Mouse (Mus musculus): ENCODE measurements around the gene Fam240b. TPM values are rescaled to one million over a fixed set of nuclear protein-coding genes. Genes with fewer than 3 reads are reported as not detected.
"Not testable (repeated sequence)": the region's sequence is repeated elsewhere in the genome, so short reads cannot be mapped to it uniquely, and the experiment has no call there.

The Fam240b gene
- polyA plus RNA-seq, 1 experiment from 2014 or later, result not detected

GRCm38 (mm10) chr13:64479960-64480359 lies 17.6 kb downstream of the Fam240b start:
- no peak overlapping the region for H3K4me2 ChIP-seq (ENCODE audit: low read depth, low read length)
- 45% methylated on average over 3 of the region's 3 CpGs for WGBS
- H3K36me3 ChIP-seq (ENCODE audit: control insufficient read depth, insufficient read depth, low read length), result no peaks in the 10 kb centered on the region
- no peak for ATAC-seq (ENCODE audit: low read depth)
- H3K27ac ChIP-seq (ENCODE audit: low read length), result no peak overlapping the region
- H3K9me3 ChIP-seq (ENCODE audit: control insufficient read depth, low read length), result no peaks in the 10 kb centered on the region
- no peak overlapping the region for H3K9ac ChIP-seq (ENCODE audit: low read length)
- H3K27me3 ChIP-seq (ENCODE audit: control insufficient read depth, insufficient read depth, low read depth, low read length), result no peaks in the 10 kb centered on the region
- no peak overlapping the region for H3K4me3 ChIP-seq (ENCODE audit: low read length)
- no peaks in the 10 kb centered on the region for H3K4me1 ChIP-seq (replicated peaks; ENCODE audit: control insufficient read depth, insufficient read depth, low read length)

- Histone ChIP-seq H3K4me3 (ENCODE audit: low read length) (no peak overlapping the region), H3K27ac (ENCODE audit: low read length) (no peak overlapping the region), H3K4me1 (replicated peaks; ENCODE audit: control insufficient read depth, insufficient read depth, low read length) (no peaks in the 10 kb centered on the region), H3K9ac (ENCODE audit: low read length) (no peak overlapping the region), H3K9me3 (ENCODE audit: control insufficient read depth, low read length) (no peaks in the 10 kb centered on the region), H3K4me2 (ENCODE audit: low read depth, low read length) (no peak overlapping the region), H3K36me3 (ENCODE audit: control insufficient read depth, insufficient read depth, low read length) (no peaks in the 10 kb centered on the region), H3K27me3 (ENCODE audit: control insufficient read depth, insufficient read depth, low read depth, low read length) (no peaks in the 10 kb centered on the region)
- WGBS, result 59% methylated on average over 4 of the region's 4 CpGs
- ATAC-seq (ENCODE audit: low read depth), result no peak
These were observed 19.6 kb downstream of the Fam240b start for GRCm38 (mm10) chr13:64477968-64478367.

GRCm38 (mm10) chr13:64467886-64468285 lies 29.7 kb downstream of the Fam240b start:
- 54% methylated on average over 6 of the region's 6 CpGs for WGBS
- ATAC-seq (ENCODE audit: low read depth), result no peak

GRCm38 (mm10) chr13:64465166-64465565 lies 32.4 kb downstream of the Fam240b start:
- 64% methylated on average over 9 of the region's 9 CpGs for WGBS
- Histone ChIP-seq H3K27ac (ENCODE audit: low read length) (no peak overlapping the region), H3K4me2 (ENCODE audit: low read depth, low read length) (no peak overlapping the region), H3K9ac (ENCODE audit: low read length) (no peak overlapping the region), H3K4me1 (replicated peaks; ENCODE audit: control insufficient read depth, insufficient read depth, low read length) (no peaks in the 10 kb centered on the region), H3K36me3 (ENCODE audit: control insufficient read depth, insufficient read depth, low read length) (no peaks in the 10 kb centered on the region), H3K4me3 (ENCODE audit: low read length) (no peak overlapping the region), H3K27me3 (ENCODE audit: control insufficient read depth, insufficient read depth, low read depth, low read length) (no peaks in the 10 kb centered on the region), H3K9me3 (ENCODE audit: control insufficient read depth, low read length) (no peaks in the 10 kb centered on the region)
- no peak for ATAC-seq (ENCODE audit: low read depth)

More at GRCm38 (mm10) chr13:64467886-64468285, 29.7 kb downstream of the Fam240b start:
- no peak overlapping the region for H3K4me2 ChIP-seq (ENCODE audit: low read depth, low read length)
- H3K9me3 ChIP-seq (ENCODE audit: control insufficient read depth, low read length), result no peaks in the 10 kb centered on the region
- H3K4me1 ChIP-seq (replicated peaks; ENCODE audit: control insufficient read depth, insufficient read depth, low read length), result no peaks in the 10 kb centered on the region
- H3K4me3 ChIP-seq (ENCODE audit: low read length), result no peak overlapping the region
- H3K9ac ChIP-seq (ENCODE audit: low read length), result no peak overlapping the region
- no peaks in the 10 kb centered on the region for H3K36me3 ChIP-seq (ENCODE audit: control insufficient read depth, insufficient read depth, low read length)
- no peaks in the 10 kb centered on the region for H3K27me3 ChIP-seq (ENCODE audit: control insufficient read depth, insufficient read depth, low read depth, low read length)
- no peak overlapping the region for H3K27ac ChIP-seq (ENCODE audit: low read length)

- H3K27ac ChIP-seq (ENCODE audit: low read length), result no peak overlapping the region
- H3K4me3 ChIP-seq (ENCODE audit: low read length), result no peak overlapping the region
- no peaks in the 10 kb centered on the region for H3K36me3 ChIP-seq (ENCODE audit: control insufficient read depth, insufficient read depth, low read length)
- no peaks in the 10 kb centered on the region for H3K27me3 ChIP-seq (ENCODE audit: control insufficient read depth, insufficient read depth, low read depth, low read length)
- H3K4me2 ChIP-seq (ENCODE audit: low read depth, low read length), result no peak overlapping the region
- no peak overlapping the region for H3K9ac ChIP-seq (ENCODE audit: low read length)
- peak; percentile 64 for ATAC-seq (ENCODE audit: low read depth)
- H3K9me3 ChIP-seq (ENCODE audit: control insufficient read depth, low read length), result no peaks in the 10 kb centered on the region
- WGBS, result 66% methylated on average over 2 of the region's 2 CpGs
- H3K4me1 ChIP-seq (replicated peaks; ENCODE audit: control insufficient read depth, insufficient read depth, low read length), result no peaks in the 10 kb centered on the region
These were observed 35.0 kb downstream of the Fam240b start for GRCm38 (mm10) chr13:64462581-64462980.

GRCm38 (mm10) chr13:64458181-64458580 lies 39.4 kb downstream of the Fam240b start:
- Histone ChIP-seq H3K4me3 (ENCODE audit: low read length) (no peak overlapping the region), H3K9me3 (ENCODE audit: control insufficient read depth, low read length) (no peaks in the 10 kb centered on the region), H3K27me3 (ENCODE audit: control insufficient read depth, insufficient read depth, low read depth, low read length) (no peaks in the 10 kb centered on the region), H3K36me3 (ENCODE audit: control insufficient read depth, insufficient read depth, low read length) (no peaks in the 10 kb centered on the region), H3K4me1 (replicated peaks; ENCODE audit: control insufficient read depth, insufficient read depth, low read length) (no peaks in the 10 kb centered on the region), H3K9ac (ENCODE audit: low read length) (no peak overlapping the region), H3K27ac (ENCODE audit: low read length) (no peak overlapping the region), H3K4me2 (ENCODE audit: low read depth, low read length) (no peak overlapping the region)
- WGBS, result 86% methylated on average over 14 of the region's 14 CpGs
- no peak for ATAC-seq (ENCODE audit: low read depth)

GRCm38 (mm10) chr13:64457225-64457978 lies 40.2 kb downstream of the Fam240b start:
- H3K9me3 ChIP-seq (ENCODE audit: control insufficient read depth, low read length); ATAC-seq (ENCODE audit: low read depth): not testable (repeated sequence)
- WGBS, result 87% methylated on average over 19 of the region's 19 CpGs

GRCm38 (mm10) chr13:64450001-64450794 lies 47.4 kb downstream of the Fam240b start:
- WGBS, result 63% methylated on average over 7 of the region's 7 CpGs
- H3K4me3 ChIP-seq (ENCODE audit: low read length), result no peak overlapping the region

More at GRCm38 (mm10) chr13:64457225-64457978, 40.2 kb downstream of the Fam240b start:
- H3K9ac ChIP-seq (ENCODE audit: low read length); H3K27me3 ChIP-seq (ENCODE audit: control insufficient read depth, insufficient read depth, low read depth, low read length); H3K36me3 ChIP-seq (ENCODE audit: control insufficient read depth, insufficient read depth, low read length); H3K27ac ChIP-seq (ENCODE audit: low read length); H3K4me2 ChIP-seq (ENCODE audit: low read depth, low read length); H3K4me3 ChIP-seq (ENCODE audit: low read length); H3K4me1 ChIP-seq (replicated peaks; ENCODE audit: control insufficient read depth, insufficient read depth, low read length): not testable (repeated sequence)

GRCm38 (mm10) chr13:64448729-64449128 lies 48.9 kb downstream of the Fam240b start:
- no peak overlapping the region for H3K9ac ChIP-seq (ENCODE audit: low read length)
- no peak overlapping the region for H3K4me2 ChIP-seq (ENCODE audit: low read depth, low read length)
- WGBS, result 77% methylated on average over 5 of the region's 5 CpGs
- H3K36me3 ChIP-seq (ENCODE audit: control insufficient read depth, insufficient read depth, low read length), result no peaks in the 10 kb centered on the region
- no peak overlapping the region for H3K27ac ChIP-seq (ENCODE audit: low read length)
- H3K4me1 ChIP-seq (replicated peaks; ENCODE audit: control insufficient read depth, insufficient read depth, low read length), result no peaks in the 10 kb centered on the region
- H3K4me3 ChIP-seq (ENCODE audit: low read length), result no peak overlapping the region
- H3K27me3 ChIP-seq (ENCODE audit: control insufficient read depth, insufficient read depth, low read depth, low read length), result no peaks in the 10 kb centered on the region
- H3K9me3 ChIP-seq (ENCODE audit: control insufficient read depth, low read length), result no peaks in the 10 kb centered on the region
- ATAC-seq (ENCODE audit: low read depth), result no peak

More at GRCm38 (mm10) chr13:64450001-64450794, 47.4 kb downstream of the Fam240b start:
- H3K9me3 ChIP-seq (ENCODE audit: control insufficient read depth, low read length), result no peaks in the 10 kb centered on the region
- no peak overlapping the region for H3K9ac ChIP-seq (ENCODE audit: low read length)
- H3K36me3 ChIP-seq (ENCODE audit: control insufficient read depth, insufficient read depth, low read length), result no peaks in the 10 kb centered on the region
- H3K27ac ChIP-seq (ENCODE audit: low read length), result no peak overlapping the region
- no peaks in the 10 kb centered on the region for H3K27me3 ChIP-seq (ENCODE audit: control insufficient read depth, insufficient read depth, low read depth, low read length)
- no peak for ATAC-seq (ENCODE audit: low read depth)
- no peaks in the 10 kb centered on the region for H3K4me1 ChIP-seq (replicated peaks; ENCODE audit: control insufficient read depth, insufficient read depth, low read length)
- H3K4me2 ChIP-seq (ENCODE audit: low read depth, low read length), result no peak overlapping the region
